Mouse (Mus musculus) megakaryocyte, adult 5-6 weeks (primary cell): ENCODE measurements around the gene D10Wsu102e. TPM values are rescaled to one million over a fixed set of nuclear protein-coding genes. Genes with fewer than 3 reads are reported as not detected.

Experiments used
- ATAC-seq: 2 replicates; pipeline ENCODE4 v1.8.0; 2016; ENCODE audit warnings: mild to moderate bottlenecking, inconsistent platforms; ENCODE audit not compliant: poor library complexity, severe bottlenecking
- total RNA-seq, 2 experiments: library from RNA; stranded (forward) in 1 of 2; stranded (reverse) in 1 of 2; fragments of 153-499, 151-499 nt in 1 of 2; fragments of 221-1000, 200-1000 nt in 1 of 2; gene quantifications; 2 replicates each; pipeline versions ENCODE4 v1.2.3 to v1.2.4; 2015 to 2017

Gene D10Wsu102e
- total RNA-seq, 2 experiments from 2014 or later = 0.40 to 0.44 TPM

GRCm38 (mm10) chr10:83533258-83533909 lies 173.4 kb downstream of the D10Wsu102e start:
- peak; percentile 61 for ATAC-seq

- peak; percentile 84 for ATAC-seq
Measured at GRCm38 (mm10) chr10:83533910-83534283, 173.9 kb downstream of the D10Wsu102e start, which contains the start of gene Aldh1l2. TSS of gene Aldh1l2 (minus strand) at chr10:83534140.

- no peak for ATAC-seq
Measured at GRCm38 (mm10) chr10:83536436-83536835, 176.4 kb downstream of the D10Wsu102e start.

Other genes starting within 250 kb of the D10Wsu102e start
- gene Slc41a2, start 22.3 kb upstream of the D10Wsu102e start, total RNA-seq (2015) = 0.52 and 0.76 TPM in 2 replicates
- 0.73 and 1.0 TPM in 2 replicates for gene Slc41a2, start 22.3 kb upstream of the D10Wsu102e start, total RNA-seq (2017)
- not detected in 2 replicates for gene Aldh1l2, start 173.9 kb downstream of the D10Wsu102e start, total RNA-seq (2015)
- gene Aldh1l2, start 173.9 kb downstream of the D10Wsu102e start, total RNA-seq (2017) = not detected in 2 replicates
- gene Washc4, start 183.5 kb downstream of the D10Wsu102e start, total RNA-seq (2015) = 33.5 and 39.0 TPM in 2 replicates
- gene Washc4, start 183.5 kb downstream of the D10Wsu102e start, total RNA-seq (2017) = 55.4 and 79.2 TPM in 2 replicates